Mouse (Mus musculus) midbrain, embryonic 10.5 days (tissue): ENCODE results near the gene Olfm4. TPM values are rescaled to one million over a fixed set of nuclear protein-coding genes. Genes with fewer than 3 reads are reported as not detected.

Source experiments
- DNase-seq: peaks from one replicate; pipeline ENCODE4 v3.0.0-alpha.2; 2017; ENCODE audit warnings: low spot score
- H3K27ac ChIP-seq: fragments of 300-500 bp; sonication (generic); replicated peaks from 2 replicates; pipeline ENCODE4 v1.5.1; 2016; ENCODE audit warnings: mild to moderate bottlenecking
- H3K27me3 ChIP-seq: fragments of 300-500 bp; sonication (generic); 2 replicates; pipeline ENCODE4 v1.6.1; 2016; ENCODE audit warnings: low read depth, mild to moderate bottlenecking; ENCODE audit not compliant: poor library complexity, severe bottlenecking
- H3K36me3 ChIP-seq: fragments of 300-500 bp; sonication (generic); 2 replicates; pipeline ENCODE4 v1.6.1; 2016; ENCODE audit warnings: mild to moderate bottlenecking, moderate library complexity
- H3K4me1 ChIP-seq: fragments of 300-500 bp; sonication (generic); 2 replicates; pipeline ENCODE4 v1.6.1; 2016
- H3K4me3 ChIP-seq: fragments of 300-500 bp; sonication (generic); 2 replicates; pipeline ENCODE4 v1.5.1; 2016; ENCODE audit warnings: mild to moderate bottlenecking, moderate library complexity
- H3K9me3 ChIP-seq: fragments of 300-500 bp; sonication (generic); replicated peaks from 2 replicates; pipeline ENCODE4 v1.6.1; 2016; ENCODE audit warnings: mild to moderate bottlenecking
- WGBS: fragments of 180-500 bp; shearing (Covaris S2); methylation state at CpG from one replicate; pipeline ENCODE4 v1.1.7; 2016; 5-methylcytosine and 5-hydroxymethylcytosine counted together
- polyA plus RNA-seq: library from polyadenylated mRNA; unstranded; fragments of >200 nt; fragmentation: Nextera tagmentation; extraction: Ambion mirVana; gene quantifications from 2 replicates; pipeline ENCODE4 v1.2.1, GENCODE M21; 2016

The Olfm4 gene
- polyA plus RNA-seq = 0.33 and 0.78 TPM in 2 replicates

DNA sequence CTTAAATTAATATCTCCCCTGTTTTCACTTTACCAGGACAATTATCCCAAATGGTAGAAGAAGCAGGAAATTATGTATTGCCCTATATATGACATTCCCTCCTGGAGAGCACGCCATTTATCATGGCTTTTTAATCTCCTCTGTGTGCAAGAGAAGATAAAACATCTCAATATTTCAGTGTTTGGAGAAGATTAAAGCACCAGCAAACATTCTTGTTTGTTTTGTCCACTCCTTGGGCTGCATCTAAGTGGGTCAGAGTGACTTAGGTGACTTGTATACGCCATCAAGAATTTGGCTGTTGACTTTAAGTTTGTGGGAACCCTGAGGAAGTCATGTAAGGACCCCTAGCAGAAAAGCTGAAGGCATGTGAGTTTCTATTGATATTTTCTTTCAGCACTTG is at the start of gene Olfm4:
Gene Olfm4, plus strand, starts transcription at position 301 of the 400 bp plus-strand sequence.
- 76% methylated on average over 2 of the region's 2 CpGs for WGBS
- no peaks in the 10 kb centered on the region for H3K27me3 ChIP-seq
- no peaks in the 10 kb centered on the region for H3K9me3 ChIP-seq

DNA sequence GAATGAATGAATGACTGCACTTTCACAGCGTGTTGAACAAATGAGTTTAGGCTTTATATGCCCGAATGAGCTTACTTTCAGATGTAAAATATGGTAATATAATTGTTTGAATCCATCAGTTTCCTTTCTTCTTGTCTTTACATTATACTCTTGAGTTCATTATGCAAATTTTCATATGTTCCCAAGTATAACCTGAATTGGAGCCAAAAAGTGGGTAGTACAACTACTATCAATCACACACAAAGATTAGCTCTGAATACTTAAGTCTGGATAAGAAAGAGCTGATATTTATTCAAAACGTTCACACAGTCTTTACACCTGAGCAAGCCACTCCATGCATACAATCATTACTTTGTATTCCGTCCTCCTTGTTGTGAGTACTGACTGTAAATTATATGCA is 49.5 kb upstream of the Olfm4 start:
- no peak for DNase-seq
- no peaks in the 10 kb centered on the region for H3K27me3 ChIP-seq
- H3K27ac ChIP-seq = no peak overlapping the region
- no peaks in the 10 kb centered on the region for H3K36me3 ChIP-seq
- WGBS = 80% methylated on average over 4 of the region's 4 CpGs
- H3K4me1 ChIP-seq = no peaks in the 10 kb centered on the region
- no peak overlapping the region for H3K4me3 ChIP-seq
- no peaks in the 10 kb centered on the region for H3K9me3 ChIP-seq

More for the DNA sequence above, at the start of gene Olfm4:
- Histone ChIP-seq H3K4me1 (peaks cover 19% of the 10 kb centered on the region), H3K4me3 (no peak within 1 kb of the TSS), H3K27ac (no peak within 1 kb of the TSS), H3K36me3 (no peaks in the 10 kb centered on the region)
- no peak for DNase-seq

DNA sequence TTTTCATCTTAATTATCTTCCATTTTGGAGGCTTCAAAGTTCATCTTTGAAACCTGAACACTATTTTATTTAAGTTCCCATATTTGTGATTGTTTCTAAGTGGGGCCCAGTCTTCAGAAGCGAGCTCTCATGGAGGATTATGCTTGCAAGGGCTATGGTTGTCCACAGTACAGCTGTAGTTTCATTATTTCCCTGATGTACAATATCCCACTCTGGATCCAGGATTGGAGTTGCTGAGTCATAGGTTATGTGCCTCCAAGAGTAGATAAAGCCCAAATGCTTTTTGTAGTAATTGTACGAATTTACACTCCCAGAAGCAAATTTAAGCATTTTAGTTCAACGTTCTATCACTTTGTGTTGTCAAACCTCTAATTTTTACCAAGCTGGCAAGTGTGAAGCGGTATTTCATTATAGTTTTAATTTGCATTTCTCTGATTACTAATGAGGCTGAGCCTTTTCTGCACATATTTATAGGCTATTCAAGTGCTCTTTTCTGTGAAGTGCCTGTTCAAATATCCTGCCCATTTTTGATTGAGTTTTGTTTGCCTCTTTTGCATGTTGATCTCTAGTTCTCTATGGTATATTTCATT is 46.9 kb upstream of the Olfm4 start:
- no peak overlapping the region for H3K4me3 ChIP-seq
- H3K36me3 ChIP-seq = no peaks in the 10 kb centered on the region
- H3K4me1 ChIP-seq = no peaks in the 10 kb centered on the region
- no peak for DNase-seq
- WGBS = 88% methylated on average over 4 of the region's 4 CpGs
- H3K27me3 ChIP-seq = no peaks in the 10 kb centered on the region
- no peak overlapping the region for H3K27ac ChIP-seq
- no peaks in the 10 kb centered on the region for H3K9me3 ChIP-seq

DNA sequence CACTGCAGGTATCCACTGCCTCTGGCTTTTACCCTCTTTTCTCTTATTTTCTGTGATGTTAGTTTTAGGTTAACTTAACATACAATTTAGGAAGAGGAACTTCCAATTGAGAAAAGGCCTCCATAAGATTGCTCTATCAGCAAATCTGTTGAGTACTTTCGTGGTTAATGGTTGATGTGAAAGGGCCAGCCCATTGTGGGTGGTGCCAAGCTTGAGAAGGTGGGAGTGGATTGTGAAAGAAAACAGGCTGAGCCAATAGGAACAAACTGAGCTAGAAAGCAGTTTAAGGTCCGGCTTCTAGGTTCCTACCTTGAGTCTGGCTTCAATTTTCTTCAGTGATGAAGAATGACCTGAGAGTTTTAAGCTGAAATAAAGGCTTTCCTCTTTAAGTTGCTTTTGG is 38.0 kb upstream of the Olfm4 start:
- Histone ChIP-seq H3K27me3 (no peaks in the 10 kb centered on the region), H3K4me3 (no peak overlapping the region), H3K9me3 (no peaks in the 10 kb centered on the region), H3K27ac (no peak overlapping the region), H3K36me3 (no peaks in the 10 kb centered on the region), H3K4me1 (no peaks in the 10 kb centered on the region)
- WGBS = 66% methylated on average over 2 of the region's 2 CpGs
- no peak for DNase-seq

DNA sequence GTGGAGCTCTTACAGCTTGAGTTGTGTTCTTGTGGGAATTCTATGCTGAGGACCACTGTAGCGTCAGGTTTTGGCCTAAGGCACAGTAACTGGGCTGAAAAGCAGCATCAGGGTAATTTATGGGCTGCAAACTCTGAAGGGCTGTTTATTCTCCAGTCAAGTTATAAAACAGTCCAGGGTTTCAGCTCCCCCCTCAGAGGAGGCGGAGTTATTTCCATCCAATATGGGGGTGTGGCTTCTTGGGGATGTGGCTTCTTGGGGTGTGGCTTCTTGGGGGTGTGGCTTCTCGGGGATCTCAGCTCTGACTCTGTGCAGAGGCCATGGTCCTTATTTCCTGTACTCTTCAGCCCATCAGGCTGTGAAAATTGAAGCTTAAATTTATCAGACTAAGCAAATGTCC is 28.2 kb upstream of the Olfm4 start:
- 82% methylated on average over 3 of the region's 3 CpGs for WGBS
- no peak for DNase-seq
- Histone ChIP-seq H3K4me3 (no peak overlapping the region), H3K9me3 (no peaks in the 10 kb centered on the region), H3K27me3 (no peaks in the 10 kb centered on the region), H3K36me3 (no peaks in the 10 kb centered on the region), H3K4me1 (peaks cover 2% of the 10 kb centered on the region; the same call in 1 of the 2 replicates), H3K27ac (no peak overlapping the region)

DNA sequence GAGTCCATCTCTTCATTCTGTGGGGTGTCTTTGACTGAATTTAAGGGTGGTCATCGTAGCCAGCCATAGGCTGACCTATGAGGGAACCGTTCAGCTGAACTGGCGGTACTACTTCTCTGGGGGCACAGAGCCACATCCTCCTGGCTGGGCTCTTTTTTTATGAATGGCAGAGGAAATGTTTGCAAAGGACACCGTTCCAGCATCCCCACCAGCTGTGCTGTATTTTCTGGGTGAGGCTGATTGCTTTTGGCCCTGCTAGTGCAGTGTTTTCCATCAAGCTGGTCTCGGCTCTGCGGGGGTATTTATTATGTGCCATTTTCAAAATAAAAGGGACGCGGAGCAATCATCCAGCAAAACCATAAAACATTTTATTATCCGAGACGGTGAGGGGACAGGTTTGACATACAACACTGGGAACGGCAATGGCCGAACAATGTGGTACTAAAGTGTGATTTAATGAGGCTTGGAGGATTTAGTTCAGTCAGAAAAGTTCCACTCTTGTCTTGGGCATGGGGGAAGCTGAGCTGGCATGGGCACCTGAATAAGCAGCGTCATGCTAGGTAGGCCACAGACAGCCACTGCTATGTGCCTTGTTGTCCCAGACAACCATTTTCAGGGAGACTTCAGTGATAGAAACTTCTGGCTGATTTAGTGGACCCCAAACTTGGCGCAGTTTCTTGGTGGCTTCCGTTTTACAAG is 25.9 kb upstream of the Olfm4 start:
- no peak overlapping the region for H3K4me3 ChIP-seq
- H3K4me1 ChIP-seq = peaks cover 10% of the 10 kb centered on the region; the same call in 1 of the 2 replicates
- H3K9me3 ChIP-seq = no peaks in the 10 kb centered on the region
- no peaks in the 10 kb centered on the region for H3K27me3 ChIP-seq
- WGBS = 96% methylated on average over 15 of the region's 15 CpGs
- no peaks in the 10 kb centered on the region for H3K36me3 ChIP-seq
- no peak overlapping the region for H3K27ac ChIP-seq
- DNase-seq = no peak

DNA sequence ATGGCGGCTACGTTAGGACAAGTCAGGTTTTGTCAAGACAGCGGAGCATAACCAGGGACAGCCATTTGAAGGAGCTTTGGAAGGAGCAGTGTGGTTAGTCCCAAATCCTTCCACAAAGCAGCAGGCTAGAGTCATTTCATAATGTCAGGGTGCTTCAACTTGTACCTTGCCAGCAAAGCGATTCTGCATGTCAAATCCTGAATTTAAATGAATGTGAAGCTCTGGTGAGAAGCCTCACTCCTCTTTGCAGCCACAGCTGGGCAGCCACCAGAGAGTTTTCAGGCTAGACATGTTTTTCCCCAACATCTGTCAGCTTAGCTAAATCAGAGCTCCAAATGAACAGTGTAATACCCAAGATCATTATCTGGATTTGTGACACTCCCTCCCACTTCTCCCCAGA is 22.7 kb upstream of the Olfm4 start:
- WGBS = 83% methylated on average over 4 of the region's 4 CpGs
- H3K27me3 ChIP-seq = no peaks in the 10 kb centered on the region
- H3K27ac ChIP-seq = peak overlapping the region; percentile 24; the same call in 1 of the 2 replicates
- no peak overlapping the region for H3K4me3 ChIP-seq
- no peaks in the 10 kb centered on the region for H3K36me3 ChIP-seq
- no peaks in the 10 kb centered on the region for H3K9me3 ChIP-seq
- no peak for DNase-seq
- peaks cover 10% of the 10 kb centered on the region; the same call in 1 of the 2 replicates for H3K4me1 ChIP-seq

DNA sequence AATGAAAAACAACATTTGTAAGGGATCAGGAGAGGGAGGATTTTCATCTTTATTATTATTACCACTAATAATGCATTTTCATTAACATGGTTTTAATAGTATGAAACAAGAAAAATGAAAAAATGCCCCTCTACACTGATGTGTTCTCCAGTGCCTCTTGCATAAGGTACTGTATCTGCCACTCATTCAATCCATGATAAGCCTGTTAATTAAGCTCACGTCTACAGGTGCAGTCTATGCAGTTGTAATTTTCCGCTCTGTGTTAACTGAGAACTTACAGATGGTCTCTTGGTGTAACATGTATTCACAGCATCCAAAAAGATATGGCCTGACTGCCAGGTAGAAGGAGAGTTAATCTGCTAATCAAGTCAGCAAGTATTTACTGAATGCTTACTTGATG is 22.3 kb upstream of the Olfm4 start:
- Histone ChIP-seq H3K27ac (no peak overlapping the region), H3K4me1 (peaks cover 10% of the 10 kb centered on the region; the same call in 1 of the 2 replicates), H3K9me3 (no peaks in the 10 kb centered on the region), H3K27me3 (no peaks in the 10 kb centered on the region), H3K4me3 (no peak overlapping the region), H3K36me3 (no peaks in the 10 kb centered on the region)
- no peak for DNase-seq
- 90% methylated on average over 2 of the region's 2 CpGs for WGBS

DNA sequence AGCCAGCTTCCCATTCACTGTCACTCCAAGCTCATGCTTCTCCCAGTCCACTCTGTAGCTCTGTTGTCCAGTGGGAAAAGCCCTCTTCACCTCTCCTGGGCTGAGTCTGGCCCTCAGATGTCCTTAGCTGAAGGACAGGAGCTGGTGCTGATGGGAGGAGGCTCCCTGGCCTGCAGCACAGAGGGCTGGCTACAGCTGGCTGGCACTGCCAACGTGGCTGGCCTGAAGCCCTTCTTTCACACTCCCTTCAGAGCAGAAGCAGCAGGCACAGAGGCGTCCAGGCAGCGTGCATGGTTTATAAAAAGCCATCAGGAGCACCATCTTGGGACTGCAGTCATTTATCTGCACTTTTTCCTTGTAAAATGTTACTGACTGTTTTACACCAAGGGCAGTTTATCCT is 13.7 kb upstream of the Olfm4 start:
- Histone ChIP-seq H3K27ac (no peak overlapping the region), H3K4me3 (no peak overlapping the region), H3K4me1 (peaks cover 3% of the 10 kb centered on the region; the same call in 1 of the 2 replicates), H3K36me3 (no peaks in the 10 kb centered on the region), H3K27me3 (no peaks in the 10 kb centered on the region), H3K9me3 (no peaks in the 10 kb centered on the region)
- no peak for DNase-seq
- WGBS = 82% methylated on average over 3 of the region's 3 CpGs

DNA sequence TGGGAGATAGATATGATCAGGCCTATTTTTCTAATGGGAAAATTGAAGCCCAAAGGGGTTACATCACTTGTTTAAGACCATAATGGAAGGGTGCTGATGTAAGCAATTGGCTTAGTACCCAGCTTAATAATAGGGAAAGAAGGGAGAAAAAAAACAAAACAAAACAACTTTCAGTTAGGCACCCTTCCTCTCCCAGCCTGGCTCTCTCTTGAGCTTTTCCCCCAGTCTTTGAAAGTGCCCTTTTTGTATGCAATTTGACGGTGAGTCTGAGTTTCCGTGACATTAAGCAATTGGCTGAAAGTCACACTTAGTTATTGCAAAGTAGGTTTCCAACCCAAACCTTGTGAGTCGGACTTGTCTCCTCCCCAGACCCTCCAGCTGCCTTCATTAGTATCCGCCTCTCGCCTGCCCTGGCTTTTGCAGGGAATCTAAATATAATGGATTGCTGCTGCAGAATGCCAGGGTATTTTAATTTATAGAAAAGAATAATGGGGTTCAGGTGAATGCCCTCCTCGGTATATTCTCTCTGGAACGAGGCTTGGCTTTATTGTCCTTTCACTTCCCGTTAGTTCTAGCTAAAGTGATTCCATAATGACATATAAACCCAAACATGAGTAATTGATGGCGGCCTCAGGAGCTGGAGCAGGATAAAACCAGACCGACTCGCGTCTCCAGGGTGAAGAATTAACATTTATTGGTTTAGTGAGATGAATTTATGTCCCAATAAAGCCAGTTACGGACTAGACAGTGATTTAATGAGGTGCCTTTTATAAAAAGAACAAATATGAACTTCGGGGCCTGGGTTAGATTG is 12.7 kb upstream of the Olfm4 start:
- H3K4me3 ChIP-seq = no peak overlapping the region
- H3K36me3 ChIP-seq = no peaks in the 10 kb centered on the region
- 85% methylated on average over 14 of the region's 14 CpGs for WGBS
- no peak for DNase-seq
- no peaks in the 10 kb centered on the region for H3K27me3 ChIP-seq
- no peak overlapping the region for H3K27ac ChIP-seq
- H3K4me1 ChIP-seq = peaks cover 3% of the 10 kb centered on the region; the same call in 1 of the 2 replicates
- H3K9me3 ChIP-seq = no peaks in the 10 kb centered on the region

DNA sequence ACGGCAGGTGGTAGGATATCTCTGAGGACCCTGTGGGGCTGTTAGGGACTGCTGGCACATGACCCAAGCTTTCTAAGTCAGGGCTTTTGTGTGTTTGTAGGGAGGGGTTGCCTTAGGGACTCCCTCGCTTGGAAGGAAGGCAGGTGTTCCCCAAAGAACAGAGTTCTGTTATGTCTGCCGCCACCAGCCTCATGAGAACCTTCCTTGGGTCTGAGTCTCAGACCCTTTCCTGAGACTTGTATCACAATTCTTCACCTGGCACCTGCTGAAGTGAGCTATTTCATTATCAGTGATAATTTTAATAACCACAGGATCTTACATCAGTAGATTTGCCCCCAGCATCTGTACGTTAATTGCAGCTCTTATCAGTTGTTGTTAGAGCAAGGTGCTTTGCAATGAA is 2.4 kb upstream of the Olfm4 start:
- Histone ChIP-seq H3K27me3 (no peaks in the 10 kb centered on the region), H3K4me1 (0 out of 2 replicates have a peak, but pooled peaks cover 6% of the 10 kb centered on the region), H3K36me3 (no peaks in the 10 kb centered on the region), H3K4me3 (no peak overlapping the region), H3K27ac (no peak overlapping the region), H3K9me3 (no peaks in the 10 kb centered on the region)
- 84% methylated on average over 4 of the region's 4 CpGs for WGBS
- DNase-seq = no peak

DNA sequence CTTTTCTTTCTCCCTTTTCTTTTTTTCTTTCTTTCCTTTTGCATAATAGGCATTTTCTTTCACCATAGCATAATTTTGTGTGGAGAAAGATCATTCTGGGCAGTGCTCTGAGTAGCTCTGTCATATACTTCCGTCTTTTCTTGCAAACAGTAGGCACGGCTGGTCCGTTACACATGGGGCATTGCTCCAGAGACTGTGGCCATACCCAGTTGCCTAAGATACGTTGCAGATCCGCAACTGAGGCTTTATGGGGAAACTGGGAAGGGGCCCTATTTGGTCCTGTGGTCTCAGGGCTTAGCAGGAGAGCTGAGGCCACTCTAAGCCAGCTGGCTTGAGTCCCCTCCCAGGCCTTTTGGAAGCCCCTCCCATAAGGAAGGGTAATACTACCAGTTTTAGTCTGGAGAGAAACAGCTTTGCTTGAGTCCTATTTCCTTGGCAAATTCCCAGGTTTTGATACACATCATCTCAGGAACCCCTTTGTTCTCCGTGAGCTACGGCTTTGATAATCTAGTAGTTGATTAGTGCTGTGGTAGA is 1.3 kb downstream of the Olfm4 start:
- no peak overlapping the region for H3K4me3 ChIP-seq
- H3K27ac ChIP-seq = no peak overlapping the region
- no peaks in the 10 kb centered on the region for H3K9me3 ChIP-seq
- WGBS = 84% methylated on average over 7 of the region's 7 CpGs
- no peak for DNase-seq
- no peaks in the 10 kb centered on the region for H3K36me3 ChIP-seq
- peaks cover 25% of the 10 kb centered on the region for H3K4me1 ChIP-seq
- 0 out of 2 replicates have a peak, but pooled peaks cover 4% of the 10 kb centered on the region for H3K27me3 ChIP-seq
